Mouse (Mus musculus): ENCODE results near the gene B3gnt2. TPM values are rescaled to one million over a fixed set of nuclear protein-coding genes. Genes with fewer than 3 reads are reported as not detected.

The B3gnt2 gene
- 69.6 TPM for polyA plus RNA-seq (2015; fragmentation: Illumina TruSeq; extraction: RNeasy Lipid Tissue Mini Kit (QIAGEN cat#74804); ENCODE audit: insufficient read depth, low replicate concordance)

DNA sequence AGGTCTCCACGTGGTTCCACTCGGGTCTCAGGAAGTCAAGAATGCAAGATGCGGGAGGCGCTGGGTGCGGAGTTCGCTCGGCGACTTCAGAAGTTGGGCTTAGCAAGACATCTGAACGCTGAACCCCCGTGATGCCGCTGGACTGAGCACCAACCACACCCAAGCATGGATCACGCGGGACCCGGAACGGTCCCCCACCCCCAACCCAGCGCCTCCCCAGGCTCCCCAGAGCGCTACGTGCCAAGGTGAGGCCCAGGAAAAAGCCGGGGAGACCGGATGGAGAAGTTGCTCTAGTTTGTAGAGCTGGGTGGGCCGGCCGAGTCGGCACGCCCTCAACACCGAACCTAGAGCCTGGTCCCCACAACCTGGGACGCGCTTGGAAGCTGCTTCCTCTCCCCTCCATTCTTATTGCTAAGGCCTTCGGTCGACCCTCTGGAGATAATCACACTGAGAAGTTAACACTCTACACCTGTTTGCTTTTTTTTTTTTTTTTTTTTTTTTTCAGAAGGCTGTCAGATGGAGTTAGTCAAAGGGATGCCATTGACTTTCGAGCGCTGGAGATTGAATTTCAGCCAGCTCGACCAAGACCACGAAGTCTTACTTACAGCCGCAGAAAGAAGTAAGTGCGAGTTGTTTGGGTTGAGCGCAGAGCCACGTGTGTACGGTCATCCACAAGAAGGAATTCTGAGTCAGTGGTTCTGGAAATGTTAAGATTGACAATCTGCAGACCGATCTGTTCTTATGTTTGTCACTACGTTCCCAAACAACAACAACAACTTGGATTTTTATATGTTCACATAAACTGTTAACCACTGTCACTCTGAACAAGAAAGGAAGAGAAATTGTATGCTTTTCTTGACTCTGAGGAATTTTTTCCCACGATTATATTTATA is at the start of gene B3gnt2:
Gene B3gnt2, minus strand, starts transcription at position 627 of the 893 bp plus-strand sequence.

Other genes with a start within 250 kb of the B3gnt2 start
- 55.2 TPM for gene Zrsr1, start 111.0 kb upstream of the B3gnt2 start, polyA plus RNA-seq (2015; fragmentation: Illumina TruSeq; extraction: RNeasy Lipid Tissue Mini Kit (QIAGEN cat#74804); ENCODE audit: insufficient read depth, low replicate concordance)
- 59.6 TPM for gene Gm28048, start 121.1 kb upstream of the B3gnt2 start, polyA plus RNA-seq (2015; fragmentation: Illumina TruSeq; extraction: RNeasy Lipid Tissue Mini Kit (QIAGEN cat#74804); ENCODE audit: insufficient read depth, low replicate concordance)
- 72.2 TPM for gene Commd1, start 121.4 kb upstream of the B3gnt2 start, polyA plus RNA-seq (2015; fragmentation: Illumina TruSeq; extraction: RNeasy Lipid Tissue Mini Kit (QIAGEN cat#74804); ENCODE audit: insufficient read depth, low replicate concordance)
- 298 TPM for gene Cct4, start 129.6 kb upstream of the B3gnt2 start, polyA plus RNA-seq (2015; fragmentation: Illumina TruSeq; extraction: RNeasy Lipid Tissue Mini Kit (QIAGEN cat#74804); ENCODE audit: insufficient read depth, low replicate concordance)
- 3.5 TPM for gene Fam161a, start 146.6 kb upstream of the B3gnt2 start, polyA plus RNA-seq (2015; fragmentation: Illumina TruSeq; extraction: RNeasy Lipid Tissue Mini Kit (QIAGEN cat#74804); ENCODE audit: insufficient read depth, low replicate concordance)

All from spleen, adult 10 weeks (tissue).